Mouse (Mus musculus): ENCODE data around the gene Fam241a.

DNA sequence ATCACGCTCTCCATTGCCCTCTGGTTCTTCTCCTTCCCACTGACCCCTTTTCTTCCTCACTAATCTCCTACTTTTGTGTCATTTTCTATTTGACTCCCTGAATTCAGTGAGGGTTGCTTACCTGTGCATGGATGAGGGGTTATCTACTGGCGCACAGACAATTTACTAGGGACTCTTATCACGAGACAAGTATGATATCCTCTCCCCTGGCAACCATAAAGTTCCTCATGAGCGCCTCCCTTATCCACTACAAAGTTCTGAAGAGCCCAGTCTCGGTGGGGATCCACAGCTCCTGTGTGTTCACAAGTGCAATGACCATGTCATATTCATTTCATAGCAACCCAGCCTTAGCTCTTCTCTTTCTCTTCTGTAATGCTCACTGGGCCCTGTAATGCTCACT is 46.2 kb downstream of the Fam241a start:
- no peak for TF ChIP-seq CEBPB (IDR thresholded peaks at IDR 0.05; ENCODE audit: low read depth)
- no peak for TF ChIP-seq CTCF (IDR thresholded peaks at IDR 0.05; ENCODE audit: control insufficient read depth, insufficient read depth, insufficient read length)
- no peak for TF ChIP-seq MAX (IDR thresholded peaks at IDR 0.05)
- TF ChIP-seq USF1 (IDR thresholded peaks at IDR 0.05; ENCODE audit: low read depth): no peak
- no peak for TF ChIP-seq MYOD1 (IDR thresholded peaks at IDR 0.05; ENCODE audit: control insufficient read depth, insufficient read length, low read depth)
- TF ChIP-seq MYOG (IDR thresholded peaks at IDR 0.05; ENCODE audit: control insufficient read depth, extremely low read depth, insufficient read length): no peak
- TF ChIP-seq FOSL1 (IDR thresholded peaks at IDR 0.05; ENCODE audit: insufficient read depth, low read length, poor library complexity, severe bottlenecking): no peak
